Mouse (Mus musculus) brain, embryonic 14.5 days (tissue): ENCODE results near the gene Trpv2.

Experiments used
- CTCF ChIP-seq: fragments of 200-500 bp; IDR thresholded peaks from 2 replicates; pipeline ENCODE4 v1.5.1; 2012; ENCODE audit warnings: inconsistent platforms, mild to moderate bottlenecking, moderate library complexity, borderline replicate concordance; ENCODE audit not compliant: insufficient read depth, insufficient read length; ENCODE audit errors: extremely low read depth
- POLR2A ChIP-seq: fragments of 200-500 bp; IDR thresholded peaks from 2 replicates; pipeline ENCODE4 v1.6.1; 2012; ENCODE audit warnings: mild to moderate bottlenecking, inconsistent platforms, borderline replicate concordance; ENCODE audit not compliant: poor library complexity, insufficient read depth, insufficient read length, severe bottlenecking; ENCODE audit errors: extremely low read depth

GRCm38 (mm10) chr11:62648591-62649391 is 74.5 kb downstream of the Trpv2 start, which contains the start of gene Mmgt2:
- TF ChIP-seq POLR2A: no peak
- peak; percentile 85 for TF ChIP-seq CTCF
